Mouse (Mus musculus) CD8-positive naive resting alpha-beta T cell, adult 57 days (primary cell): ENCODE measurements around the gene Lhx4. TPM values are rescaled to one million over a fixed set of nuclear protein-coding genes. Genes with fewer than 3 reads are reported as not detected.

Experiments used
- total RNA-seq: library from RNA; stranded (reverse); gene quantifications from one replicate; pipeline ENCODE4 v1.2.4, GENCODE M21; 2023

Lhx4 gene
- total RNA-seq = not detected

GRCm38 (mm10) chr1:155751484-155752255 is at the start of gene Lhx4:
Gene Lhx4 (minus strand): TSS chr1:155751684.

Other genes with a start within 250 kb of the Lhx4 start
- gene Acbd6, start 193.6 kb downstream of the Lhx4 start, total RNA-seq = 82.9 TPM
- gene Qsox1, start 61.2 kb upstream of the Lhx4 start, total RNA-seq = 42.1 TPM
- gene Cep350, start 221.6 kb upstream of the Lhx4 start, total RNA-seq = 72.8 TPM